Mouse (Mus musculus): ENCODE data around the gene Gm6902. TPM values are rescaled to one million over a fixed set of nuclear protein-coding genes. Genes with fewer than 3 reads are reported as not detected.
"Not testable (repeated sequence)": the region's sequence is repeated elsewhere in the genome, so short reads cannot be mapped to it uniquely, and the experiment has no call there.

The Gm6902 gene
- not detected in 2 replicates for polyA plus RNA-seq (2016; fragmentation: Nextera tagmentation; extraction: Ambion mirVana)

- H3K36me3 ChIP-seq; ATAC-seq (ENCODE audit: insufficient number of reproducible peaks, insufficient read depth, low FRiP score, low TSS enrichment, low read depth); H3K27ac ChIP-seq; H3K9me3 ChIP-seq; H3K27me3 ChIP-seq; H3K4me1 ChIP-seq (replicated peaks); H3K4me3 ChIP-seq (replicated peaks); H3K9ac ChIP-seq (replicated peaks); H3K4me2 ChIP-seq: not testable (repeated sequence)
- no CpG with 5 or more reads among the region's 2 CpGs for whole genome bisulfite sequencing
Observed at GRCm38 (mm10) chr7:23278800-23279199, at the start of gene Gm6902. Gene Gm6902, minus strand, starts transcription at chr7:23278900.

GRCm38 (mm10) chr7:23300892-23301291, 22.2 kb upstream of the Gm6902 start, which contains the start of gene Nlrp4e:
Gene Nlrp4e, plus strand, starts transcription at chr7:23301192.
- WGBS, result 79% methylated on average over 3 of the region's 3 CpGs
- not testable (repeated sequence) for H3K9ac ChIP-seq (replicated peaks); H3K27ac ChIP-seq; H3K4me2 ChIP-seq; H3K4me1 ChIP-seq (replicated peaks); ATAC-seq (ENCODE audit: insufficient number of reproducible peaks, insufficient read depth, low FRiP score, low TSS enrichment, low read depth); H3K4me3 ChIP-seq (replicated peaks); H3K27me3 ChIP-seq; H3K36me3 ChIP-seq
- H3K9me3 ChIP-seq, result peaks cover 24% of the 10 kb centered on the region

- no CpG with 5 or more reads among the region's 2 CpGs for WGBS
- H3K9me3 ChIP-seq; H3K4me1 ChIP-seq (replicated peaks); H3K4me2 ChIP-seq; H3K9ac ChIP-seq (replicated peaks); H3K27me3 ChIP-seq; H3K27ac ChIP-seq; H3K36me3 ChIP-seq; H3K4me3 ChIP-seq (replicated peaks); ATAC-seq (ENCODE audit: insufficient number of reproducible peaks, insufficient read depth, low FRiP score, low TSS enrichment, low read depth): not testable (repeated sequence)
Observed at GRCm38 (mm10) chr7:23251582-23251981, 27.1 kb downstream of the Gm6902 start, which contains the start of gene Vmn1r166. Gene Vmn1r166, minus strand, starts transcription at chr7:23251682.

Other genes starting within 250 kb of the Gm6902 start
- not detected in 2 replicates for gene Vmn1r163, start 223.4 kb downstream of the Gm6902 start, polyA plus RNA-seq (2016; fragmentation: Nextera tagmentation; extraction: Ambion mirVana)
- gene Gm8720, start 211.4 kb downstream of the Gm6902 start, polyA plus RNA-seq (2016; fragmentation: Nextera tagmentation; extraction: Ambion mirVana), result not detected in 2 replicates
- gene Gm10662, start 134.4 kb downstream of the Gm6902 start, polyA plus RNA-seq (2016; fragmentation: Nextera tagmentation; extraction: Ambion mirVana), result not detected in 2 replicates
- gene Vmn1r165, start 61.6 kb downstream of the Gm6902 start, polyA plus RNA-seq (2016; fragmentation: Nextera tagmentation; extraction: Ambion mirVana), result not detected in 2 replicates
- gene Vmn1r166, start 27.2 kb downstream of the Gm6902 start, polyA plus RNA-seq (2016; fragmentation: Nextera tagmentation; extraction: Ambion mirVana), result not detected in 2 replicates
- gene Nlrp4e, start 22.3 kb upstream of the Gm6902 start, polyA plus RNA-seq (2016; fragmentation: Nextera tagmentation; extraction: Ambion mirVana), result not detected in 2 replicates
- not detected in 2 replicates for gene Nlrp5, start 107.0 kb upstream of the Gm6902 start, polyA plus RNA-seq (2016; fragmentation: Nextera tagmentation; extraction: Ambion mirVana)
- gene Vmn1r167, start 228.3 kb upstream of the Gm6902 start, polyA plus RNA-seq (2016; fragmentation: Nextera tagmentation; extraction: Ambion mirVana), result not detected in 2 replicates